Mouse (Mus musculus): ENCODE results near the gene Ace2. TPM values are rescaled to one million over a fixed set of nuclear protein-coding genes. Genes with fewer than 3 reads are reported as not detected.

The Ace2 gene
- total RNA-seq (2014; rRNA removed) (0.10 and 0.14 TPM in 2 replicates), polyA plus RNA-seq (2015; fragmentation: Nextera tagmentation; extraction: Ambion mirVana) (1.3 and 1.6 TPM in 2 replicates)

- no peak for TF ChIP-seq CTCF (IDR thresholded peaks at IDR 0.05; ENCODE audit: low read depth)
- Histone ChIP-seq H3K9me3 (ENCODE audit: low read length) (no peaks in the 10 kb centered on the region), H3K9ac (replicated peaks; ENCODE audit: low read length) (no peak within 1 kb of the TSS), H3K4me1 (ENCODE audit: insufficient read depth, low read length) (no peaks in the 10 kb centered on the region), H3K36me3 (ENCODE audit: insufficient read depth, low read length) (no peaks in the 10 kb centered on the region), H3K27me3 (ENCODE audit: insufficient read depth, low read length) (no peaks in the 10 kb centered on the region), H3K4me2 (ENCODE audit: low read depth, low read length) (no peak within 1 kb of the TSS), H3K27ac (no peak within 1 kb of the TSS), H3K4me3 (ENCODE audit: low read length) (no peak within 1 kb of the TSS)
- WGBS, result 86% methylated on average over 2 of the region's 2 CpGs
- ATAC-seq (no peak), DNase-seq (ENCODE audit: low spot score) (no peak)
These were observed at the start of gene Ace2 for GRCm38 (mm10) chrX:164139032-164139431. Gene Ace2, plus strand, starts transcription at chrX:164139332.

GRCm38 (mm10) chrX:164089916-164090315, 49.2 kb upstream of the Ace2 start:
- H3K4me2 ChIP-seq (ENCODE audit: low read depth, low read length), result no peak overlapping the region
- WGBS, result 78% methylated on average over 11 of the region's 11 CpGs
- H3K36me3 ChIP-seq (ENCODE audit: insufficient read depth, low read length), result no peaks in the 10 kb centered on the region
- no peak overlapping the region for H3K4me3 ChIP-seq (ENCODE audit: low read length)
- no peaks in the 10 kb centered on the region for H3K4me1 ChIP-seq (ENCODE audit: insufficient read depth, low read length)
- ATAC-seq (no peak), DNase-seq (ENCODE audit: low spot score) (no peak)
- no peaks in the 10 kb centered on the region for H3K27me3 ChIP-seq (ENCODE audit: insufficient read depth, low read length)
- no peak overlapping the region for H3K27ac ChIP-seq
- no peaks in the 10 kb centered on the region for H3K9me3 ChIP-seq (ENCODE audit: low read length)
- no peak overlapping the region for H3K9ac ChIP-seq (replicated peaks; ENCODE audit: low read length)
- TF ChIP-seq CTCF (IDR thresholded peaks at IDR 0.05; ENCODE audit: low read depth), result no peak

- 72% methylated on average over 7 of the region's 7 CpGs for WGBS
- H3K9me3 ChIP-seq (ENCODE audit: low read length), result no peaks in the 10 kb centered on the region
- no peaks in the 10 kb centered on the region for H3K27me3 ChIP-seq (ENCODE audit: insufficient read depth, low read length)
- no peak overlapping the region for H3K4me3 ChIP-seq (ENCODE audit: low read length)
- DNase-seq (ENCODE audit: low spot score) (no peak), ATAC-seq (no peak)
- no peaks in the 10 kb centered on the region for H3K36me3 ChIP-seq (ENCODE audit: insufficient read depth, low read length)
- no peak overlapping the region for H3K4me2 ChIP-seq (ENCODE audit: low read depth, low read length)
- TF ChIP-seq CTCF (IDR thresholded peaks at IDR 0.05; ENCODE audit: low read depth), result no peak
- H3K9ac ChIP-seq (replicated peaks; ENCODE audit: low read length), result no peak overlapping the region
- no peaks in the 10 kb centered on the region for H3K4me1 ChIP-seq (ENCODE audit: insufficient read depth, low read length)
- no peak overlapping the region for H3K27ac ChIP-seq
These were observed 46.6 kb upstream of the Ace2 start for GRCm38 (mm10) chrX:164092300-164093169.

GRCm38 (mm10) chrX:164093435-164093834, 45.7 kb upstream of the Ace2 start:
- H3K9ac ChIP-seq (replicated peaks; ENCODE audit: low read length), result no peak overlapping the region

GRCm38 (mm10) chrX:164095838-164096237, 43.3 kb upstream of the Ace2 start:
- TF ChIP-seq CTCF (IDR thresholded peaks at IDR 0.05; ENCODE audit: low read depth), result no peak
- Histone ChIP-seq H3K4me3 (ENCODE audit: low read length) (no peak overlapping the region), H3K27ac (no peak overlapping the region), H3K4me1 (ENCODE audit: insufficient read depth, low read length) (no peaks in the 10 kb centered on the region), H3K36me3 (ENCODE audit: insufficient read depth, low read length) (no peaks in the 10 kb centered on the region), H3K27me3 (ENCODE audit: insufficient read depth, low read length) (no peaks in the 10 kb centered on the region), H3K4me2 (ENCODE audit: low read depth, low read length) (no peak overlapping the region), H3K9ac (replicated peaks; ENCODE audit: low read length) (no peak overlapping the region), H3K9me3 (ENCODE audit: low read length) (no peaks in the 10 kb centered on the region)
- WGBS, result 86% methylated on average over 2 of the region's 2 CpGs
- no peak for ATAC-seq
- DNase-seq (ENCODE audit: low spot score), result no peak

More at GRCm38 (mm10) chrX:164093435-164093834, 45.7 kb upstream of the Ace2 start:
- H3K27me3 ChIP-seq (ENCODE audit: insufficient read depth, low read length), result no peaks in the 10 kb centered on the region
- no peaks in the 10 kb centered on the region for H3K36me3 ChIP-seq (ENCODE audit: insufficient read depth, low read length)
- no peak overlapping the region for H3K27ac ChIP-seq
- 82% methylated on average over 5 of the region's 5 CpGs for WGBS
- no peaks in the 10 kb centered on the region for H3K9me3 ChIP-seq (ENCODE audit: low read length)
- H3K4me3 ChIP-seq (ENCODE audit: low read length), result no peak overlapping the region
- TF ChIP-seq CTCF (IDR thresholded peaks at IDR 0.05; ENCODE audit: low read depth), result no peak
- H3K4me2 ChIP-seq (ENCODE audit: low read depth, low read length), result no peak overlapping the region
- no peak for DNase-seq (ENCODE audit: low spot score)
- ATAC-seq, result no peak
- H3K4me1 ChIP-seq (ENCODE audit: insufficient read depth, low read length), result no peaks in the 10 kb centered on the region

GRCm38 (mm10) chrX:164101483-164101882, 37.6 kb upstream of the Ace2 start:
- no peak overlapping the region for H3K27ac ChIP-seq
- no peaks in the 10 kb centered on the region for H3K9me3 ChIP-seq (ENCODE audit: low read length)
- no peaks in the 10 kb centered on the region for H3K27me3 ChIP-seq (ENCODE audit: insufficient read depth, low read length)
- H3K36me3 ChIP-seq (ENCODE audit: insufficient read depth, low read length), result no peaks in the 10 kb centered on the region
- H3K4me3 ChIP-seq (ENCODE audit: low read length), result no peak overlapping the region
- no peak for TF ChIP-seq CTCF (IDR thresholded peaks at IDR 0.05; ENCODE audit: low read depth)
- no peaks in the 10 kb centered on the region for H3K4me1 ChIP-seq (ENCODE audit: insufficient read depth, low read length)
- no peak for ATAC-seq
- no peak overlapping the region for H3K9ac ChIP-seq (replicated peaks; ENCODE audit: low read length)
- no peak overlapping the region for H3K4me2 ChIP-seq (ENCODE audit: low read depth, low read length)
- DNase-seq (ENCODE audit: low spot score), result peak; percentile 3

- no peaks in the 10 kb centered on the region for H3K9me3 ChIP-seq (ENCODE audit: low read length)
- H3K9ac ChIP-seq (replicated peaks; ENCODE audit: low read length), result no peak overlapping the region
- no peak overlapping the region for H3K4me2 ChIP-seq (ENCODE audit: low read depth, low read length)
- H3K27ac ChIP-seq, result no peak overlapping the region
- ATAC-seq (no peak), DNase-seq (ENCODE audit: low spot score) (no peak)
- 78% methylated on average over 7 of the region's 7 CpGs for WGBS
- no peaks in the 10 kb centered on the region for H3K4me1 ChIP-seq (ENCODE audit: insufficient read depth, low read length)
- TF ChIP-seq CTCF (IDR thresholded peaks at IDR 0.05; ENCODE audit: low read depth), result no peak
- H3K4me3 ChIP-seq (ENCODE audit: low read length), result no peak overlapping the region
- no peaks in the 10 kb centered on the region for H3K27me3 ChIP-seq (ENCODE audit: insufficient read depth, low read length)
- no peaks in the 10 kb centered on the region for H3K36me3 ChIP-seq (ENCODE audit: insufficient read depth, low read length)
These were observed 36.9 kb upstream of the Ace2 start for GRCm38 (mm10) chrX:164102198-164102597.
